Mouse (Mus musculus) heart, adult 2 months (tissue): ENCODE data around the gene Camsap2.

Experiments
- CTCF ChIP-seq: fragments of 200-600 bp; IDR thresholded peaks from 2 replicates; pipeline ENCODE4 v1.8.1; 2022; ENCODE audit warnings: antibody characterized with exemption, mild to moderate bottlenecking, moderate library complexity
- EP300 ChIP-seq: fragments of 200-500 bp; IDR thresholded peaks from 2 replicates; pipeline ENCODE4 v1.6.1; 2011; ENCODE audit warnings: low read depth, low read length, control low read depth; ENCODE audit not compliant: insufficient read depth
- POLR2A ChIP-seq: fragments of 200-500 bp; IDR thresholded peaks from 2 replicates; pipeline ENCODE4 v1.6.1; 2011; ENCODE audit warnings: mild to moderate bottlenecking, low read depth, low read length, control low read depth; ENCODE audit not compliant: insufficient read depth

DNA sequence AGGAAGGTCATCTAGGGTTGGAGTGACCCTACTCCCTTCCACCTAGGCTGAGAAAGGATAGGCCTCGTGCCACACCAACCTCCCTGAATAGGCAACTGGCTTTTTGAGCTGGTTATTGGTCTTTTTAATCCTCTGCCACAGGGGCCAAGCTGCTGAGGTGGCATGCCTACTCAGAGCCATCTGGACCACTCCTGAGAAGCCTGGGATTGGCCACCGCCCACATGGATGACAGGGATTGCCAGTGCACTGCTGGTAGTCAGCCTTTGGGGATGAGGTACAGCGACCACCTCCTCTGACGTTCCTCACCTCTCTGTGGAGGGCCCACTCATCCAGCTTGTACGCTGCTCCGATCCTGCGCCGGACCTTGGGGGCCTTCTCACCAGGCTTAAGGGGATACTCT is 120.1 kb downstream of the Camsap2 start:
- TF ChIP-seq POLR2A (no peak), CTCF (no peak), EP300 (no peak)
